Mouse (Mus musculus) cerebellum, adult 2 months (tissue): ENCODE data around the gene Filip1l. TPM values are rescaled to one million over a fixed set of nuclear protein-coding genes. Genes with fewer than 3 reads are reported as not detected.
"Not testable (repeated sequence)": the region's sequence is repeated elsewhere in the genome, so short reads cannot be mapped to it uniquely, and the experiment has no call there.

ENCODE experiments used
- DNase-seq, 2 experiments: peaks; one replicate each; pipeline ENCODE4 v3.0.0; 2021
- H3K27ac ChIP-seq: fragments of 200-500 bp; 2 replicates; pipeline ENCODE4 v1.5.1; 2012; ENCODE audit warnings: low read length, control low read depth, inconsistent platforms; ENCODE audit not compliant: insufficient read depth
- H3K27me3 ChIP-seq: fragments of 200-500 bp; 2 replicates; pipeline ENCODE4 v1.6.1; 2012; ENCODE audit warnings: inconsistent platforms, mild to moderate bottlenecking, low read length, moderate library complexity; ENCODE audit not compliant: control insufficient read depth, insufficient read depth
- H3K4me1 ChIP-seq: fragments of 200-500 bp; 2 replicates; pipeline ENCODE4 v1.6.1; 2011; ENCODE audit warnings: low read length; ENCODE audit not compliant: control insufficient read depth, insufficient read depth
- H3K4me3 ChIP-seq: fragments of 200-500 bp; replicated peaks from 2 replicates; pipeline ENCODE3; 2011; ENCODE audit warnings: mild to moderate bottlenecking, low read depth, low read length, control low read depth; ENCODE audit not compliant: insufficient read depth
- CTCF ChIP-seq: fragments of 200-500 bp; IDR thresholded peaks from 2 replicates; pipeline ENCODE4 v1.5.1; 2011; ENCODE audit warnings: low read depth, mild to moderate bottlenecking, control low read depth, low read length, moderate library complexity, borderline replicate concordance; ENCODE audit not compliant: insufficient read depth
- POLR2A ChIP-seq: fragments of 200-500 bp; IDR thresholded peaks from 2 replicates; pipeline ENCODE4 v1.6.1; 2011; ENCODE audit warnings: low read length, control low read depth, borderline replicate concordance; ENCODE audit not compliant: insufficient read depth
- WGBS: fragments of 180-500 bp; shearing (Covaris S2); methylation state at CpG from one replicate; pipeline ENCODE4 v1.1.7; 2018; 5-methylcytosine and 5-hydroxymethylcytosine counted together
- polyA plus RNA-seq: library from polyadenylated mRNA; depleted of rRNA; stranded (reverse); fragments of >200 nt; gene quantifications from 2 replicates; pipeline ENCODE4 v1.2.3, GENCODE M21; 2012

Gene Filip1l
- polyA plus RNA-seq, 1 experiment = 1.6 TPM

DNA sequence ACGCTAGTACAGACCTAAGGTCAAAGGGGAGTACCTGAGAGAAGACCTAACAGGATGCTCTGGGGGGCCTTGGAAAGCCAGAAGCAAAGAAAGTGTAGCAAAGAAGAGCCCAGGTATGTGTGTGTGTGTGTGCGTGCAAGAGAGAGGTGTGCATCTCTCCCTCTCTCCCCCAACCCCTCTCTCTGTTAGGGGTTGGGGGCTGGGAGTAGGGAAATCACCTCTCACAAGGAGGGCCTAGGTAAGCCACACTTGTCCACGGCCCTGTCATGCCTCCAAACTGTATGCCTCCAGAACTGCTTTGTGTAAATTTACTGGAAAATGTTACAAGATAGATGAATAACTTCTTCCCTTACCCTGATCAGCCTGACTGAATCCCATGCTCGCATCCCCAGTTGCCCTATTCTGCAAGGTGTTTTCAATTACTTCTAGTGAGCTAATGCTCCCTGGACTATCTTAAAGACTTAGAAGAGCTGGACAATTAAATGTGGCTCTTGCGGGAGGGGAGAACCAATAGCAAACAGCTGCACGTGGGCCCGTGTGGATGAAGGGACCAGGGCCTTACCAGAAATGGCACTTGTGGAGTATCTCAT, 22.4 kb downstream of the Filip1l start:
- Histone ChIP-seq H3K4me3 (no peak overlapping the region), H3K27ac (no peak overlapping the region), H3K4me1 (no peaks in the 10 kb centered on the region), H3K27me3 (no peaks in the 10 kb centered on the region)
- 88% methylated on average over 7 of the region's 7 CpGs for WGBS
- no peak for TF ChIP-seq POLR2A
- DNase-seq = no peak

DNA sequence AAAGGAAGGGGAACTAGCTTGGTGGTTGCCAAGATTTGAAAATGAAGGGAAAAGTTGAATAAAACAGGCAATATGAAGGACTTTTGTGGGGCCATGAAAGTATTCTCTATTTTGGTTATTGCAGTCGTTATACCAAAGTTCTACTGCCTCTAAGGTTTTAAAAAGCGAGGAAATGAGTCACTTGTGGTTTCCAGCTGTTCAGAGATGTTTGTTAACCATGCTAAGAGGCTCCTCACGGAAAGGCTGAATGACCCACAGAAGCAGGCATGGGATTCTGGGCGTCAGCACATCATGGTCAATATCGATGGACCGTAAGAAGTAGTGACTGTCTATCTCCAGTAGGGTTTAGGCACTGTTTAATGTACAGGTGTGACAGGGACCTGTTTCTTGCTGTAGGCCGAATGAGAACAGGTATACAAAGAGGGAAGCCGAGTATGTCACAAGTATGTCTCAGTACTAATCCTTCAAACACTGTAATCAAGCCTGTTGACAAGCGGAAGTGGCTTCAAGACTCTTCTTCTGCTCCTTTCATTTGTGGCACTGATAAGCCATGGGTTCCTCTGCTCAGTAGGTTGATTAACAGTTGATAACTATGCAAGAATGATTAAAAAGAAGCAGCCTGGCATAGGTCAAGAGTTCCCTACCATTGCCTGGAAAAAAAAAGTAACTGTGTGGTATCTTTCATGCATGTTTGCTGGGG, 25.9 kb downstream of the Filip1l start:
- 90% methylated on average over 9 of the region's 9 CpGs for WGBS
- TF ChIP-seq CTCF (no peak), POLR2A (no peak)
- Histone ChIP-seq H3K4me1 (no peaks in the 10 kb centered on the region), H3K4me3 (no peak overlapping the region), H3K27ac (no peak overlapping the region), H3K27me3 (no peaks in the 10 kb centered on the region)
- no peak for DNase-seq

DNA sequence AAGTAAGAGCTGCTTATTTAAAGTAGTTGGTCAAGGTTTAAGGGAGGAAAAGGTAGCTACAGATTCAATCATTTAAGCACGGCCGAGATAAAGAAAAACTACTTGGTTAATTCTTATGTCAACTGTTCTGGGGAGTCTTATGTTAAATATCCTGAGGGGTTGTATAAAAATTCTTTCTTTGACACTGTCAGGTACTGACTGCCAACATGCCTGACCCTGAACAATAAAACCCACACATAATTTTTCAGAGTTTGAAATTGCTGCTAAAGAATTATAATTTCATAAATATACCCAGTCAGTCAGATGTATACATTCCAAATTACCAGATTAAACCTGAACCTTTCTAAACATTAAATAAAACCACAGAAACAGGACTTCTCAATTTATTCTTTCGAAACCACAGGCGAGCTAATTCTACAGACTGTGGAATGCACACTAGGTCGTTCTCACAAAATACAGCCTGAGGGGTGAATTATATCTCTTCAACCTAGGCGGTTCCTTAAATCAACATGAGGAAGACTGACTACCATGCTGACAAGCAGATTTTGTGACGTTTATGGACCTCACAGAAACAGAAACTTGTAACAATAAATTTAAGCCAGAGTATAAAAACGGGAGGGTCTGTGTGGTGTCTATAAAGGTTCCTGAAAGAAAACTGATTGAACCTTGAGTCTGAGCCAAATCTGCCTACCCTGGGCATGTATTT, 30.5 kb downstream of the Filip1l start:
- H3K27ac ChIP-seq = no peak overlapping the region
- no peak overlapping the region for H3K4me3 ChIP-seq
- no peaks in the 10 kb centered on the region for H3K27me3 ChIP-seq
- no peaks in the 10 kb centered on the region for H3K4me1 ChIP-seq
- TF ChIP-seq CTCF (no peak), POLR2A (no peak)
- 81% methylated on average over 8 of the region's 8 CpGs for WGBS
- no peak for DNase-seq

DNA sequence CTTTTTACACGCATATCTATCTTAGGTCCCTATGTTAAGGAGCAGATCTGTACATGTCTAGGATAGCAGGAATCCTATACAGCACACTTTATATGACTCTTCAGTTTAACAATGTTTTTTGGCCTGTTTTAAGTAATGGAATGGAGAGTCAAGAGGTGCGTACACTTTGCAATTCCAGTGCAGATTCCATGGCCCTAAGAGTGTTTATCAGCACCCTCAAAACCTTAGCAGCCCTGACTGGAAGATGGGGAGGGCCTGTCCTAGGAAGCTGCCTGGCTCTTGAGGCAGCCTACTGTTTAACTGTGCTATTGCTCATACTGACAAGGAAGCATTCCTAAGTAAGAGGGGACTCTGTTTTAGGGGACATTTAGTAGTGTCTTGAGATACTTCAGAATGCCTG, 31.4 kb downstream of the Filip1l start:
- H3K27ac ChIP-seq = no peak overlapping the region
- no peaks in the 10 kb centered on the region for H3K27me3 ChIP-seq
- DNase-seq = no peak
- WGBS = 99% methylated on average over 2 of the region's 2 CpGs
- no peak for TF ChIP-seq CTCF
- no peaks in the 10 kb centered on the region for H3K4me1 ChIP-seq
- no peak overlapping the region for H3K4me3 ChIP-seq

DNA sequence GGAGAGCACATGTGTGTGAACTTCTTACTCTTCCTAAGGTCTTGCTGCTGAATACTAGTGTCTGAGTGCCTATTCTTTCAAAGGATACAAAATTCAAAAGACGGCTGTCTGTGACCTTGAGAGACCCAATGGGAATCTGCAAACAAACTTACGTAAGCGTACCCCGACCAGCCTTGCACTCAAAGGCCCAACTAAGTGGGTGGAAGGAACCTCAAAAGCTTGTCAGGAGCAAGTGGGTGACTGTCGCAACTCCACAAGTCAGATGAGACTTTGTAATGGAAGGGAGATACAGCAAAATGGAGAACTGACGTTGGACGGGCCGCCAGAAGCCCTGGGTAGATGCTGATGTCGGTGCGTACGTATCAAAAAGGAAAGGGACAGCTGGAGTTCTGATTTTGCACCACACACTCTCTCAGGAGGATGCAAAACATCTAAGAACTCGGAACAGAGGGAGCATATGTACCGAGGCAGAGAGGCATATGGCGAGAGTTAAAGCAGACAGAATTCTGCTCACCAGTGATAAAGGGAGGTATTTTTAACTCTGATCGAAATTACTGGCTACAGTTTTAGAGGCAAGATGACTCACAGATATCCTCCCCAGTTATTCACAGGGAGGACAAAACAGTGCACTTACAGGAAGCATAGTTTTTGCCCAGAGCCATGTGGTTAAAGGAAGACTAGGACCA, 36.8 kb downstream of the Filip1l start:
- DNase-seq = no peak
- TF ChIP-seq POLR2A (no peak), CTCF (no peak)
- Histone ChIP-seq H3K4me1 (no peaks in the 10 kb centered on the region), H3K4me3 (no peak overlapping the region), H3K27ac (no peak overlapping the region), H3K27me3 (no peaks in the 10 kb centered on the region)
- WGBS = 81% methylated on average over 15 of the region's 15 CpGs

DNA sequence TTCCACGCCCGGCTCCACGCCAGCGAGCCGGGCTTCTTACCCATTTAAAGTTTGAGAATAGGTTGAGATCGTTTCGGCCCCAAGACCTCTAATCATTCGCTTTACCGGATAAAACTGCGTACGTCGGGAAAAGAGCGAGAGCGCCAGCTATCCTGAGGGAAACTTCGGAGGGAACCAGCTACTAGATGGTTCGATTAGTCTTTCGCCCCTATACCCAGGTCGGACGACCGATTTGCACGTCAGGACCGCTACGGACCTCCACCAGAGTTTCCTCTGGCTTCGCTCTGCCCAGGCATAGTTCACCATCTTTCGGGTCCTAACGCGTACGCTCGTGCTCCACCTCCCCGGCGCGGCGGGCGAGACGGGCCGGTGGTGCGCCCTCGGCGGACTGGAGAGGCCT, 38.3 kb downstream of the Filip1l start:
- not testable (repeated sequence) for H3K4me3 ChIP-seq, H3K27me3 ChIP-seq, DNase-seq, H3K27ac ChIP-seq, H3K4me1 ChIP-seq
- WGBS = 40% methylated on average over 29 of the region's 39 CpGs

DNA sequence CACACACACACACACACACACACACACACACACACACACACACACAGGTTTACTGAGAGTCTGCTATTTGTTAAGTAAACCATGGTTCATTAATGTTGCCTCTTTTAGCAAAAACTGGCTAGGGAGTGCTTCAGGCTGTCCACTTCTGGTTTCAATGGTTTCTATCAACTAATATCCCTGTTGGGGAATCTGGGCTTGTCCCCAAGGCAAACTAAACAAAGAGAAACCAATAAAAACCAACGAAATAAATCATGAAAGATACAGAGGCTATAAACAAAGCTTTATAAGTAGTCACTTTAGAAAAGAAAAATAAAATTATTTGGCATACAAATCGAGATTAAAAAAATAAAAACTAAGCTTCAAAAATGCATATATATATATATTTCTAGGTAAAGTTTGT, 39.6 kb downstream of the Filip1l start:
- no peak for TF ChIP-seq POLR2A
- no peak for TF ChIP-seq CTCF
- no peak overlapping the region for H3K27ac ChIP-seq
- 74% methylated on average over 2 of the region's 2 CpGs for WGBS
- no peak overlapping the region for H3K4me3 ChIP-seq
- DNase-seq = no peak
- no peaks in the 10 kb centered on the region for H3K4me1 ChIP-seq
- no peaks in the 10 kb centered on the region for H3K27me3 ChIP-seq

GRCm38 (mm10) chr16:57393161-57393560, 40.3 kb downstream of the Filip1l start:
- DNase-seq = no peak
- H3K4me1 ChIP-seq = no peaks in the 10 kb centered on the region
- TF ChIP-seq CTCF (no peak), POLR2A (no peak)
- 69% methylated on average over 11 of the region's 11 CpGs for WGBS
- no peak overlapping the region for H3K4me3 ChIP-seq
- no peaks in the 10 kb centered on the region for H3K27me3 ChIP-seq
- no peak overlapping the region for H3K27ac ChIP-seq
